Mouse (Mus musculus) MN1 (cell line): Measurements from ENCODE around the gene Nid2.

ENCODE experiments used
- DNase-seq: peaks from one replicate; pipeline ENCODE4 v3.0.0-alpha.2; 2016; ENCODE audit warnings: low spot score

Nid2 gene

DNA sequence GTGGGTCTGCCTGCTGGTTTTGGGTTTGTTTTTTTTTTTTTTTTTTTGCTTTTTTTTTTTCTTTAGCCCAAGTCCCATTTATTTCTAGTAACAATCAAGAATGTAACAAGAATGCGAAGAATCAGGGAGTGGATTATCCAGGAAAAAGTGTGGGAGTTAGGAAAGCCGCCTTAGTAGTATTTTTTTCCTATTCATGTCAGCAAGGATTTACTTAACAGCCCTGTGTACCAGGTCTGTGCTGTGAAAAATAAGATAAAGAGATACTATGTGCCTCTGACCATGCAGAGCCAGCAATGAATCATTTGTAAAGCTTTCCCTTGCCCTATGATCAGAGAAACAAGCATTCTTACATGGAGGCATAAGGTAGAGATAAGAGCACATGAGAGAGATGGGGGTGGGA lies 4.8 kb upstream of the Nid2 start:
- no peak for DNase-seq

DNA sequence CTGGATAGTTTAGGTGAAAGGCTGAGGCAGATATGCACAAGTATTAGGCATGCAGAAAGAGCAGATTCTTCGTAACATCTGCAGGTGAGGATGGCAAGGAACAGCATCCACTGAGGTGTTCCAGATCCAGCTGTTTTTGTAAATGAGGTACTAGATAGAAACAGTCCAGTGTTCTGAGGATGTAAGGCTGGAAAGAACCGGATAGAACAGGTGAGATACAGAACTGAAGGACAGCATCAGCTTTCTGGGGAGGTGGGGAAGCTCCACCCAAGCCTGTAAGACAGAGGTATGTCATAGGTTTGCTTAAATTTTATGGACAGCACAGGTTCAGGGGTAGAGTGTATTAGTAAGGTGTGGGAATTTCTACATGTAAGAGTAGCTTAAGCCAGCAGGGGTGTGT lies 4.3 kb upstream of the Nid2 start:
- DNase-seq, result no peak

DNA sequence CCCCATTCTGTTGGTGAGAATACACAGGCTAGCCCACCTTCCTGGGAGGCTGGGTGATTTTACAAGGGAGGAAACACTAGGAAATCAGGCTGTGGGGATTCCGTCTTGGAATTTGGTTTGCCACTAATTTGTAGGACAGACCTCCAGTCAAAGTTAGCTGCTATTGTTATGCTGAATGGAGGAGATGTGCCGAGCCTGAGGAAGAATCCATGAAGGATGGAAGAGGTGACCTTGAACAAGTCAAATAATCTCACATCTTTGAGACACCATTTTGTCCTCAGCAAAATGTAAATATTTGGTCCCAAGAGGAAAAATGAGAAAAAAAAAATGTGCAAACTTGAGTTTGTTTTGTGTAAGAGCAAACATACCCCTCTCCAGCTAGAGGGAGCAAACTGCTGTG lies 1.3 kb upstream of the Nid2 start:
- DNase-seq, result no peak

DNA sequence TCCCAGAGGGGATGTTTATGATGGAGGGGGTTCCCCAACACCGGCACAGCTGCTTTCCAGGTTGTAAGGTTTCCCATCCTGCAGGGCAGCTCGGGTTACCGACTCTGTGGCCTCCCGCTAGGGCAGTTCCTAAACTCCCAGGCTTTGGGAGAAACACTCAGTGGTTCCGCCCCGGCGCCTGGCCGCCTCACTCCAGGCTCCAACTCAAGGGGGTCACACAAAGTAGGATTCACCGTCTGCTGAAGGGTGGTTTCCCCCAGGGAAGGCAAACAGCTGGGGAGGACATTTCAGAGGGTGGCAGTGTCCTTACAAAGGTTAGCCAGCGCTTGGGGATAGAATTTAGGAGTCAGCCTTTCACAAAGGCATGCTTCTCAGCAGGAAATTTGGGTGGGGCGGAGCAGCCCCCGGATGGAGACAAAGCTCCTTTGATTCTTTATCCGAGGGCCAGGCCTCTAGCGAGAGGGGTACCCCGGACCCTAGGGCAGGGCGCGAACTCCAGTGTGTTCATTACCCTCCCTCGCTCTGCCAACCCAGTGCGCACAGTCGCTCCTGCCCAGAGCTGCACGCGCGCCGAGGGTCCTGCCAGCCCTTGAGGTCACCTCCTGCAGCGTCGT lies 547 bp upstream of the Nid2 start:
- DNase-seq, result no peak

DNA sequence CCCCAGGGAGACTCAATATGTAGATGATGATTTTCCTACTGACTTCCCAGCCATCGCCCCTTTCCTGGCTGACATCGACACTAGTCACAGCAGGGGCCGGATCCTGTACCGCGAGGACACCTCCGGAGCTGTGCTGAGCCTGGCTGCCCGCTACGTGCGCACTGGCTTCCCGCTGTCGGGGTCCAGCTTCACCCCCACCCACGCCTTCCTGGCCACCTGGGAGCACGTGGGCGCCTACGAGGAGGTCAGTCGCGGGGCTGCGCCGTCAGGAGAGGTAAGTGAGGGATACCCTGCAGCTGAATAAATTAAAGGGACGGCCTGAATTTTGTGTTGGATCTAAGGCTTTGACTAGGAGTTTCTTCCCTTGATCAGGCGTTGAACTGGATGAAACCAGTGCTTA lies 1.2 kb downstream of the Nid2 start:
- no peak for DNase-seq

- no peak for DNase-seq
Measured at GRCm38 (mm10) chr14:19759277-19760193, 8.5 kb downstream of the Nid2 start.

DNA sequence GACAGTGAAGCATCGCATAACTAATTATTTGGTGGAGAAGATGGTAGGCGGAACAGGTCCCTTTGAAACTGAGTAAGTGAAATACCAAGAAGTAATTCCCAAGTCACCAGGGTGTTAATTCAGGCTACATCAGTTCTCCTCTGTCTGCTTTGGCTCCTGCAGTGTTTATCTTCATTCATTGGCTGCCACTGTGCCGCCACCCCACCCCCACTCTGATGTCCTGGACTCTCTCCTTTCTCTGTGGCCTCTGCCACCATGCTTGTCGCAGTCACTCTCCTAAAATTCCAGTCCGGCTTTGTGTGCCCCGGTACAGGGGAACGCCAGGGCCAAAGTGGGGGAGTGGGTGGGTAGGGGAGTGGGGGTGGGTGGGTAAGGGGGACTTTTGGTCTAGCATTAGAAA lies 9.7 kb downstream of the Nid2 start:
- no peak for DNase-seq

- DNase-seq, result no peak
Measured at GRCm38 (mm10) chr14:19762014-19762413, 10.9 kb downstream of the Nid2 start.

DNA sequence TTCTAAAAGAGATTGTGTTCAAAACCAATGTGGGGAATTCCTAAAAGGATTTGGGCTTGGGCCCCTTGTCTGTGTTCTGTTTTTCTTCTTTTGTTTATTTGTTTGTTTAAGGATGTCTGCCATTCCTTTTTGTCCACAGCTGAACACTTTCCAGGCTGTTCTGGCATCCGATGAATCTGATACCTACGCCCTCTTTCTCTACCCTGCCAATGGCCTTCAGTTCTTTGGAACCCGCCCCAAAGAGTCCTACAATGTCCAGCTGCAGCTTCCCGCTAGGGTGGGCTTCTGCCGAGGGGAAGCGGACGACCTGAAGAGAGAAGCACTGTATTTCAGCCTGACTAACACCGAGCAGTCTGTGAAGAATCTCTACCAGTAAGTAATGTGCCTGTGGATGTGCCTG lies 12.5 kb downstream of the Nid2 start:
- DNase-seq, result no peak

DNA sequence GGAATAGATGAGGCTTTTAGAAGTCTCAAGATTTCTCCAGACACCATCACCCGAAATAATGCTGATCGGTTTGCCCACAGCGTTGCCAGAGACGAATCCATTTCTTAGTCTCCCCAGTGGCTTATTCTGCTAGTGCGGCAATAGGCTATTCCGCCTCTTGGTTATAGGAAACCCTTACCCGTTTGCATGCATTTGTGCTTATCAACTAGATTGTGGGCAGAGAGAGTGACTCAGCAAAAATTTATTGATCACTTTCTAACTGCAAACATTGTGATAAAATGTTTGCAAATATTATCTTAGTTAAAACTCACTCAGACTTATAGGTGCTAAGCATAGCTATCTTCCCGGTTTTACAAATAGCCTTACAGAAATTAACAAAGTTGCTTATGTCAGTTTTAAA lies 13.3 kb downstream of the Nid2 start:
- no peak for DNase-seq

- no peak for DNase-seq
Measured at GRCm38 (mm10) chr14:19765539-19766379, 14.7 kb downstream of the Nid2 start.

DNA sequence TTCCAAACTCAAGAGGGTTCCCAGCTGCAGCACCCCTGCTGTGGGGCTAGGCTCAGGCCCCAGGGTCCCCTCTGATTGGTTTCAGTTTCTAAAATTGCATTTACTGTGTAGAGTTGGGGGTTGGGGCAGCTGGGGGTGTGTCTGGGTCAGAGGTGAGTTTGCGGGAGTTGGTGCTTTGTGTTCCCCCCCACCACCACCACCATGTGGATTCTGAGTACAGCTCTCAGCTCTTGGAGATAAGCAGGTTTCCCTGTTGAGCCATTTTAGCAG lies 15.2 kb downstream of the Nid2 start:
- no peak for DNase-seq

GRCm38 (mm10) chr14:19768648-19769047 lies 17.6 kb downstream of the Nid2 start:
- no peak for DNase-seq

DNA sequence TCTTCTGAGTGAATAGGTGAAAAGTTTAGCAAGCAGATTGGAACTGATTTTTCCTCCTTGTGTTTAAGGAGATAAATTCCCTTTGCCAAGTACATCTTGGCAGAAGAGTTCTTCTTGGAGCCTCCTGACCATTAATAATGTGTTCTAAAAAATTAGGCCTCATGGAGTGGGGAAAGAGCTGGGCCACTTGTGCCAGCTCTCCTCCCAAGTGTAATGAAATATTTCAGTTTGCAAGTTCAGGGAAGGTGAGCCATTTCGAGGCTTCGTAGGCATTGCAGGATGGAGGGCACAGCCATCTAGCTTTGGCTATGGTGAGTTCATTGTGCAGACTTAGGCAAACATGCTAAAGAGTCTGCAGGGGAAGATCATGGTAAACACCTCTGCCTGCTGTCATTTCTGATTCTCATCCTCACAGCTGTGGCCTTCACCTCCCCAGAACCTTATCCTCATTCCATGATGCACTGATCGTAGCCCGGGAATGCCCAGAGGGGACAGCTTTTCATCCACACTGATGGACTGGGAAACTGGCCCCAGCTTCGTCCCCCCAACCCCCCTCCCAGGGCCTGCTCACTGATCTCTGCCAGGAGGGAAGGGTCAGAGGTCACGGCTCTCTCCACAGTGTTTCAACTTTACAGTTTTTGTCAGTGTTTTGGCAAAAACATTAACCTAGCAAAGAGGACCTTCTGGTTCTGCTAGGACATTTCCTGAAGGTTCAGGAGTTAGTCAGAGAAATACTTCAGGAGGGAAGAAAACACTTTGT lies 18.6 kb downstream of the Nid2 start:
- DNase-seq, result no peak

- DNase-seq, result no peak
Measured at GRCm38 (mm10) chr14:19771173-19771572, 20.1 kb downstream of the Nid2 start.

DNA sequence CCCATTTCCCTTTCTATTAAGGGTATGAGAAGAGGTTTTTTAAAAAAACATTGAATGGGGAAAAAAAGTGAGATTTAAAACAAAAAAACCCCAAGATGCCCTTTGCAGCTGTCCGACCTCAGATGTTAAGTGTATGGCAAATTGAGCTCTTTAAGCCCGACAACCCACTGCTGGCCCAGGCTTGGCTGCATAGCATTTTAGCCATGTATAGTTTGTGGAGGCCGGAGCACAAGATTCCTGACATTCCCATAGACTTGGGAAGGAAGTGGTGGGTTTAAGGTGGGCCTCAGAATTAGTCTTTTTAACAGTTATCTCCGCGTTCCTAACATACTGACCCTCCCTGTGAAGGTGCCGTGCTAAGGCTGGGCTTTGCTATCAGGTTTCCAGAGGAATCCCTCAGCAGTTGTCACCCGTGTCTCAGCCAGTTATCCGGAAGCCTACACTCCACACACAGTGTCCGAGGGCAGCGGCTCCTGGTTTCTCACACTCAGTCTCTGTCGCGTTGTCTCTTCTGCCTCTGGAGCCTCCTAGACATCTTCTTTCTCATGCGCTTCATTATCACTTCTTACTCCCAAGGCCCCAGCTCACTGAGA lies 23.1 kb downstream of the Nid2 start:
- no peak for DNase-seq

GRCm38 (mm10) chr14:19775491-19775890 lies 24.4 kb downstream of the Nid2 start:
- DNase-seq, result no peak

DNA sequence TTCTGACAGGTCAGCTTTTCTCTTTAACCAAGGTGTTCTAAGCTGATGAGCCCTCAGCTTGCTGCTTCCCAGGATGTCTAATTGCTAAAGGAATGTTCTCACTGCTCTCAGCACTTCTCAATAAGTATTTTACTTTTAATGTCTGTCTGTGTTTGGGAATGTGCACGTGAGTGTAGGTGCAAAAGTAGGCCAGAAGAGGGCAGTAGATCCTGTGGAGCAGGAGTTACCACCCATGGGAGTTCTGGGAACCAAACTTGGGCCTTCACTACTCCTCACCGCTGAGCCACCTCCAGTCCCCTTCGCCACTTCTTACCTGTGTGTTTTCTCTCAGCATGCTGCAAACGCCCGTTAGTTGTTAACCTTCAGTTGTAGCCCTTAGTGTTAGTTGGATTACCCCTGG lies 25.1 kb downstream of the Nid2 start:
- DNase-seq, result no peak

DNA sequence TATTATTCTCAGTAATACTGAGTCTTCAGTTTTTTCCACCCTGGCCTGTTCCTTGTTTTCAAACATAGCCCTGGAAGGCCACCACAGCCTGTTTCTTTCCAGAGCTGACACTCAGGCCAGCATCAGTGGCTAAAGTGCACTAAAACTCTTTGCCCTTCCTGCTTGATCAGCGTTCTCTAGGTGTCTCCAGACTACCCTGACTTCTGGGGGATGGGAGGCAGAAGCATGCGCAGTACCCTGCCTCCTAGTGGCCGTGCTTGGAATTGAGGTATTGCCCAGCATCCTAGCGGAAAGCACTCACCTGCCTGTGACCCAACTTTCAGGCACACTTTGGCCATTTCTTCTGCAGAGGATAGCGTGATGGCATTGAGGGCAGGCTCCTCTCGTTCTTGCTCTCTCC lies 25.8 kb downstream of the Nid2 start:
- DNase-seq, result no peak

GRCm38 (mm10) chr14:19777365-19777764 lies 26.3 kb downstream of the Nid2 start:
- no peak for DNase-seq

- DNase-seq, result no peak
Measured at GRCm38 (mm10) chr14:19777945-19778344, 26.9 kb downstream of the Nid2 start.
